Mouse (Mus musculus): ENCODE results near the gene Rabgef1. TPM values are rescaled to one million over a fixed set of nuclear protein-coding genes. Genes with fewer than 3 reads are reported as not detected.

Rabgef1 gene
- polyA plus RNA-seq, 1 experiment from 2014 or later = 24.2 TPM

DNA sequence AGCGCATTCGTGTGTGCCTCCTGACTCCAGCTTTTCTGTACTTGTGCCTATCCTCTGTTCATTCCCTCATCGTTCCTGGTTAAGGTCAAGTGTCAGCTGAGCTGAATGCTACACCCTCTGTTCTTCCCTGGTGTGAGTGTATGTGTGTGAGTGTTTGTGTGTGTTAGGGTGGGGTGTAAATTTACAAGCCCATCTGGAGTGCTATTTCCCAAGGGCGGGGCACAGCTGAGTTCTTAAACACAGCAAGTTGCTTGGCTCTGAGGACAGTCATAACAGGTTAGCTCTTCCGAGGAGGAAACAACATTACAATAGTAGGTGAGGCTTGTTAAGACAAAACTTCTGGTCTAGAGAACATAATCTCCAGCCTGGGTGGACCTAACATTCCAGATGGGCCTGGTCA, 46.7 kb downstream of the Rabgef1 start:
- Histone ChIP-seq H3K9me3 (ENCODE audit: control insufficient read depth, low read length) (no peaks in the 10 kb centered on the region), H3K9ac (ENCODE audit: low read length) (no peak overlapping the region), H3K27me3 (ENCODE audit: control insufficient read depth, insufficient read depth, low read length) (no peaks in the 10 kb centered on the region), H3K36me3 (ENCODE audit: control insufficient read depth, insufficient read depth, low read length) (no peaks in the 10 kb centered on the region), H3K4me3 (ENCODE audit: low read depth, low read length) (no peak overlapping the region), H3K4me2 (no peak overlapping the region), H3K27ac (ENCODE audit: low read depth, low read length) (no peak overlapping the region), H3K4me1 (ENCODE audit: control insufficient read depth, insufficient read depth, low read length) (peaks cover 9% of the 10 kb centered on the region)
- DNase-seq (ENCODE audit: low spot score, missing footprints) (no peak), ATAC-seq (ENCODE audit: low FRiP score) (no peak)
- 95% methylated on average over 5 of the region's 5 CpGs for WGBS

- H3K27me3 ChIP-seq (ENCODE audit: control insufficient read depth, insufficient read depth, low read length) = no peaks in the 10 kb centered on the region
- H3K9me3 ChIP-seq (ENCODE audit: control insufficient read depth, low read length) = no peaks in the 10 kb centered on the region
- H3K4me2 ChIP-seq = peak overlapping the region; percentile 61
- H3K27ac ChIP-seq (ENCODE audit: low read depth, low read length) = no peak overlapping the region
- no peak for DNase-seq (ENCODE audit: low spot score, missing footprints)
- peaks cover 12% of the 10 kb centered on the region for H3K4me1 ChIP-seq (ENCODE audit: control insufficient read depth, insufficient read depth, low read length)
- 44% methylated on average over 2 of the region's 2 CpGs for WGBS
- H3K4me3 ChIP-seq (ENCODE audit: low read depth, low read length) = peak overlapping the region; percentile 99
- no peaks in the 10 kb centered on the region for H3K36me3 ChIP-seq (ENCODE audit: control insufficient read depth, insufficient read depth, low read length)
- ATAC-seq (ENCODE audit: low FRiP score) = no peak
- H3K9ac ChIP-seq (ENCODE audit: low read length) = peak overlapping the region; percentile 97
These were observed 49.7 kb downstream of the Rabgef1 start for GRCm38 (mm10) chr5:130221316-130221715.

- no peak for DNase-seq (ENCODE audit: low spot score, missing footprints)
- H3K4me3 ChIP-seq (ENCODE audit: low read depth, low read length) = peak overlapping the region; percentile 99
- H3K4me1 ChIP-seq (ENCODE audit: control insufficient read depth, insufficient read depth, low read length) = peaks cover 12% of the 10 kb centered on the region
- no peaks in the 10 kb centered on the region for H3K36me3 ChIP-seq (ENCODE audit: control insufficient read depth, insufficient read depth, low read length)
- H3K4me2 ChIP-seq = peak overlapping the region; percentile 61
- peak overlapping the region; percentile 97 for H3K9ac ChIP-seq (ENCODE audit: low read length)
- H3K27me3 ChIP-seq (ENCODE audit: control insufficient read depth, insufficient read depth, low read length) = no peaks in the 10 kb centered on the region
- peak overlapping the region; percentile 28; the same call in 1 of the 2 replicates for H3K27ac ChIP-seq (ENCODE audit: low read depth, low read length)
- peak; percentile 53 for ATAC-seq (ENCODE audit: low FRiP score)
- no peaks in the 10 kb centered on the region for H3K9me3 ChIP-seq (ENCODE audit: control insufficient read depth, low read length)
- 1% methylated on average over 10 of the region's 10 CpGs for WGBS
These were observed 50.2 kb downstream of the Rabgef1 start for GRCm38 (mm10) chr5:130221760-130222145.

DNA sequence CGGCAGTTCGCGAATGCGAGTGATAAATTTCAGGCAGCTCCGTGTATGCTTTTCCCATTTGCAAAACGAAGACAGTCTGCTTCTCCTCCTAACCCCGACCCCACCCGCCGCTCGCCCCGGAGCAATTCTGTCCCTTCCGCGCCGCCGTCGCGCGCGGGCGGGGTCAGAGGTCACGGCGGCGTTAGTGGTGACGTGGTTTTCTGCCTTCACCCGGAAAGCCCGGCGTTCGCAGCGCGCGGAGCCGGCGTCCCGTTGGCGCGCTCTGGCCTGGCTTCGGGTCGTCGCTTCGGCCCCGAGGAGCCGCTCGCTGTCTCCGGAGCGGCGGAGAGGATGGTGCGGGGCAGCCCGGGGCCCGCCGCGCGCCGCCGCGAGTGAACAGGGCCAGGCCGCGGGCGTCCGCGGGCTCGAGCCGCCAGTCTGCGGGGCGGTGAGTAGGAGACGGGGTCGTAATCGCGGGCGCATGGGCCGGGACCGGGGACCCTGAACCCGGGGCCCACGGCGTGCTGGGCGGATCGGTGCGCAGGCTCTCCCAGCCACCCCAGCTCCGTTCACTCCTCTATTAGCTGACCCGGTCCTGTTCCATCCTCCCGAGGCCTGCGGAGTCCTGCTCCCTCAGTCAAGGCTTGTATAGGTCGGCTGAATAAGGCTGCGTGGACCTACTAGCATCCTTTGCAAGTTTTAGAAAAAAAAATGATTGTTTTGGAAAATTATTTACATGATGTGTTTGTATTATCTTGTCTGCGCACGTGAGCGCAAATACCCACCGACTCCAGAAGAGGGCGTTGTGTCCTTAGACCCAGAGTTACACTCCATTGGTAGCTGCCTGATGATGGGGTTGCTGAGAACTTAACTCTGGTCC, 50.8 kb downstream of the Rabgef1 start:
- WGBS = under 1% methylated on average over 88 of the region's 88 CpGs
- H3K36me3 ChIP-seq (ENCODE audit: control insufficient read depth, insufficient read depth, low read length) = no peaks in the 10 kb centered on the region
- H3K27me3 ChIP-seq (ENCODE audit: control insufficient read depth, insufficient read depth, low read length) = no peaks in the 10 kb centered on the region
- ATAC-seq (ENCODE audit: low FRiP score) = peak; percentile 90
- H3K4me2 ChIP-seq = peak overlapping the region; percentile 61
- peak overlapping the region; percentile 97 for H3K9ac ChIP-seq (ENCODE audit: low read length)
- peak overlapping the region; percentile 51 for H3K27ac ChIP-seq (ENCODE audit: low read depth, low read length)
- peaks cover 12% of the 10 kb centered on the region for H3K4me1 ChIP-seq (ENCODE audit: control insufficient read depth, insufficient read depth, low read length)
- peak; percentile 100 for DNase-seq (ENCODE audit: low spot score, missing footprints)
- peak overlapping the region; percentile 99 for H3K4me3 ChIP-seq (ENCODE audit: low read depth, low read length)
- H3K9me3 ChIP-seq (ENCODE audit: control insufficient read depth, low read length) = no peaks in the 10 kb centered on the region

GRCm38 (mm10) chr5:130226790-130227189, 55.2 kb downstream of the Rabgef1 start:
- Histone ChIP-seq H3K4me2 (no peak overlapping the region), H3K9ac (ENCODE audit: low read length) (no peak overlapping the region), H3K27ac (ENCODE audit: low read depth, low read length) (no peak overlapping the region), H3K9me3 (ENCODE audit: control insufficient read depth, low read length) (no peaks in the 10 kb centered on the region), H3K36me3 (ENCODE audit: control insufficient read depth, insufficient read depth, low read length) (peaks cover 2% of the 10 kb centered on the region), H3K4me3 (ENCODE audit: low read depth, low read length) (no peak overlapping the region), H3K4me1 (ENCODE audit: control insufficient read depth, insufficient read depth, low read length) (peaks cover 6% of the 10 kb centered on the region), H3K27me3 (ENCODE audit: control insufficient read depth, insufficient read depth, low read length) (no peaks in the 10 kb centered on the region)
- ATAC-seq (ENCODE audit: low FRiP score) (no peak), DNase-seq (ENCODE audit: low spot score, missing footprints) (no peak)
- 95% methylated on average over 3 of the region's 3 CpGs for WGBS

- no peaks in the 10 kb centered on the region for H3K27me3 ChIP-seq (ENCODE audit: control insufficient read depth, insufficient read depth, low read length)
- no peak overlapping the region for H3K4me2 ChIP-seq
- 94% methylated on average over 4 of the region's 4 CpGs for WGBS
- no peak overlapping the region for H3K4me3 ChIP-seq (ENCODE audit: low read depth, low read length)
- no peak for DNase-seq (ENCODE audit: low spot score, missing footprints)
- H3K36me3 ChIP-seq (ENCODE audit: control insufficient read depth, insufficient read depth, low read length) = peaks cover 13% of the 10 kb centered on the region
- peaks cover 5% of the 10 kb centered on the region for H3K4me1 ChIP-seq (ENCODE audit: control insufficient read depth, insufficient read depth, low read length)
- H3K27ac ChIP-seq (ENCODE audit: low read depth, low read length) = no peak overlapping the region
- H3K9me3 ChIP-seq (ENCODE audit: control insufficient read depth, low read length) = no peaks in the 10 kb centered on the region
- no peak overlapping the region for H3K9ac ChIP-seq (ENCODE audit: low read length)
- ATAC-seq (ENCODE audit: low FRiP score) = no peak
These were observed 56.5 kb downstream of the Rabgef1 start for GRCm38 (mm10) chr5:130228120-130228519.

GRCm38 (mm10) chr5:130236302-130236701, 64.7 kb downstream of the Rabgef1 start:
- H3K4me1 ChIP-seq (ENCODE audit: control insufficient read depth, insufficient read depth, low read length) = no peaks in the 10 kb centered on the region
- no peak for DNase-seq (ENCODE audit: low spot score, missing footprints)
- H3K27ac ChIP-seq (ENCODE audit: low read depth, low read length) = no peak overlapping the region
- peaks cover 61% of the 10 kb centered on the region for H3K36me3 ChIP-seq (ENCODE audit: control insufficient read depth, insufficient read depth, low read length)
- no peak overlapping the region for H3K4me2 ChIP-seq
- H3K27me3 ChIP-seq (ENCODE audit: control insufficient read depth, insufficient read depth, low read length) = no peaks in the 10 kb centered on the region
- ATAC-seq (ENCODE audit: low FRiP score) = no peak
- no peak overlapping the region for H3K4me3 ChIP-seq (ENCODE audit: low read depth, low read length)
- no peak overlapping the region for H3K9ac ChIP-seq (ENCODE audit: low read length)
- H3K9me3 ChIP-seq (ENCODE audit: control insufficient read depth, low read length) = no peaks in the 10 kb centered on the region
- 93% methylated on average over 8 of the region's 8 CpGs for WGBS

DNA sequence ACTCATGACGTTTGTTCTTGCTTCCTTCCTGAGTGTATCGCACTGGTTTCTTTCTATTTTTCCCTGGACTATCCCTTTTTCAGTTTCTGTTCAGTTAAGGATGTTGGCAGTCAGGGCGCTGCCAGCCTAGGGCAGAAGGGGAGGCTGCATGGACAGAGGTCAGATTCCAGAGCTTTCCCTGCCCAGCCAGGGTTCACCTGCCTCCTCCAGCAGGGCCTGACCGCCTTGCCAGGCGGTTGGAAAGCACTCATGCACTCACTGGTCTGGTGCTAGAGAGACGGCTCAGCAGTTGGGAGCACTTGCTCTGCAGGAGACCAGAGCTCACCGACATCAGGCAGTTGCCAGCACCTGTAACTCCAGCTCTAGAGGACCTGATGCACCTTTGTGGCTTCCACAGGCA, 67.6 kb downstream of the Rabgef1 start:
- DNase-seq (ENCODE audit: low spot score, missing footprints) = no peak
- Histone ChIP-seq H3K27ac (ENCODE audit: low read depth, low read length) (no peak overlapping the region), H3K4me2 (no peak overlapping the region), H3K27me3 (ENCODE audit: control insufficient read depth, insufficient read depth, low read length) (no peaks in the 10 kb centered on the region), H3K36me3 (ENCODE audit: control insufficient read depth, insufficient read depth, low read length) (peaks cover 54% of the 10 kb centered on the region), H3K9ac (ENCODE audit: low read length) (no peak overlapping the region), H3K9me3 (ENCODE audit: control insufficient read depth, low read length) (no peaks in the 10 kb centered on the region), H3K4me1 (ENCODE audit: control insufficient read depth, insufficient read depth, low read length) (no peaks in the 10 kb centered on the region), H3K4me3 (ENCODE audit: low read depth, low read length) (no peak overlapping the region)
- WGBS = 94% methylated on average over 7 of the region's 7 CpGs
- ATAC-seq (ENCODE audit: low FRiP score) = no peak

GRCm38 (mm10) chr5:130239856-130240255, 68.3 kb downstream of the Rabgef1 start:
- Histone ChIP-seq H3K9me3 (ENCODE audit: control insufficient read depth, low read length) (no peaks in the 10 kb centered on the region), H3K27ac (ENCODE audit: low read depth, low read length) (no peak overlapping the region), H3K4me3 (ENCODE audit: low read depth, low read length) (no peak overlapping the region), H3K27me3 (ENCODE audit: control insufficient read depth, insufficient read depth, low read length) (no peaks in the 10 kb centered on the region), H3K4me1 (ENCODE audit: control insufficient read depth, insufficient read depth, low read length) (no peaks in the 10 kb centered on the region), H3K4me2 (no peak overlapping the region), H3K9ac (ENCODE audit: low read length) (no peak overlapping the region), H3K36me3 (ENCODE audit: control insufficient read depth, insufficient read depth, low read length) (peaks cover 54% of the 10 kb centered on the region)
- WGBS = 96% methylated on average over 2 of the region's 2 CpGs
- no peak for ATAC-seq (ENCODE audit: low FRiP score)
- DNase-seq (ENCODE audit: low spot score, missing footprints) = no peak

Measured in midbrain, embryonic 11.5 days (tissue).